Mouse (Mus musculus): ENCODE results near the gene Rbms1.

Gene Rbms1

DNA sequence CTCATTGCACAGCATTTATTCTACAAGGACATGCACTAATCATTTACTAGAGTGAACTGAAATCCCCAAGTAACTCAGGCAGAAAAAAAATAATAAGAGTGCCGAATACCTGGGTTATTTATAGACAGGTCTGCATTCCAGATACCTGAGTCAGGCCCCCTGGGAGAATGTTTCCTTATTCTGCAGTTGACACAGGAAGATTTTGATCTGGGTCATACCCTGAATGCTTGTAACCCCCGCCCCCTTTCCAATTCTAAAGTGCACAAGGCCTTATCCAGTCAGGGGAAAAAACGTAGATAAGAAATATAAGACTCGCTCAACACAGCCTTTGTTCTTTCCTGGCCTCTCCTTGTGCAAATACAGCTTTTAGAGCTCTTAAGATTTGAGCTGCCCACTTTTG lies 259.7 kb downstream of the Rbms1 start:
- no peak for DNase-seq

DNA sequence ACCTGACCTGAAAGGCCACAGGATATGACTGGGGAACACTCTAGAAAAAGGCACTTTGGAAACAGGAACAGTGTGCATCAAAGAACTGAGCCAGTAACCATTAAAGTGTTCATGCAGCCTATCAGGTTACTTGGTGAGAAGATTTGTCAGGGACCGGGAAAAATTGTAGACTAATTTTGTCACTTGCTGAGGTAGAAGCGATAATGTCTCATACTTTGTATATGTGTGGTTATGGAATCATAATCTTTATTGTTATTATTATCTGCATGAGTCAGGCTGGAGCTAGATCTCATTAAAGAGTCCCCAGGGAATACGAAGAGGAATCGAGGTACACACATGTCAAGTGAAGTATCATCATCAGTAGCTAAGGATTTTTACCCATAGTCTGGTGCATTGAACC lies 262.0 kb downstream of the Rbms1 start:
- DNase-seq = no peak

All from cerebellum, adult 11 months (tissue).